Mouse (Mus musculus) right cerebral cortex, adult 18-20 months (tissue): ENCODE measurements at regions not wholly inside any gene's neighbourhood (a gene's known extent, or its start where the extent isn't known, plus 50 kb on each side); places are given as distances from the start of the nearest gene placed in this dataset.
A peak's percentile ranks its signal among the peaks of the same experiment; 100 is the strongest.
"Not testable (repeated sequence)": the region's sequence is repeated elsewhere in the genome, so short reads cannot be mapped to it uniquely, and the experiment has no call there.

ENCODE experiments used
- DNase-seq: peaks from one replicate; pipeline ENCODE4 v3.0.0; 2022; ENCODE audit warnings: mixed read lengths

- peak; percentile 50 for DNase-seq
Observed at GRCm38 (mm10) chr7:125182266-125182665, 262.2 kb upstream of the Kdm8 start.

DNA sequence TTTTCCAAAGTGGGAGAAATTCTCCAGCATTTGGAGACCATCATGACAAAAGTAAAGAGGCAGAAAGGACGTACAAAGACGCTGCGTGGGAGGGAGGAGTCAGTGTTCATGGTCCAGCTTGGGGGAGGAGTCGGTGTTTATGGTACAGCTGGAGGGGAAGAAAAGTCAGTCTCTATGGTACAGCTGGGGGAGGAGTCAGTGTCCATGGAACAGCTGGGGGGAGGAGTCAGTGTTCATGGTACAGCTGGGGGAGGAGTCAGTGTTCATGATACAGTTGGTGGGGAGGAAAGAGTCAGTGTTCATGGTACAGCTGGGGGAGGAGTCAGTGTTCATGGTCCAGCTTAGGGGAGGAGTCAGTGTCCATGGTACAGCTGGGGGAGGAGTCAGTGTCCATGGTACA lies 261.5 kb upstream of the Kdm8 start:
- not testable (repeated sequence) for DNase-seq

DNA sequence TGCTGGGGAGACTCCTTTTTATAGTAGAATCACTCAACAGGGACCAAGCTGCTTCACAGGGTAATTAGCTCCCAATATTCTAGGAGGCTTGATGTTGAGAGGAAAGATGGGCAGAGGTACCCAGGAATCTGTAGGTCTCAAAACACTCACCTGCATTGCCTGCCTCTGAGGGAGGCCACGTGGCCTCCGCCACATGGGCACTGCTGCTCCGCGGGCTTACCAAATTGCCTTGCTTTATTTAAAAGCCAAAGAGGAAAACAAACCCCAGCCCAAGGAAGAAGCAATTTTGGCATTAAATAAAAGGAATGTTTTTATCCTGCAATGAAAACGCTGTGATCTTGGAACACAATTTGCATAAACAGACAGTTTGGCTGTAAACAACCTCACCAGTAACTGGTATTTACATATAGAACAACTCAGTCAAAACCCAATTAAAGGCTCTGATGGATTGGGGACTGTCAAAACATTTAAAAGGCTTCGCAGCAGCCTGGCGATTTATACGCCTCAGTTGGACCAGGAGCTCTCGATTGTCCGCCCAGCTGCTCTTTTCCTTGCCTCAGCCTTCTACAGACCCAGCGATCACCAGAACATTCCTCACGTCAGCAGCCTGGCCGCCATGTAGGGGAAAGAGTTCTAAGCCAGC lies 259.3 kb upstream of the Kdm8 start:
- no peak for DNase-seq

DNA sequence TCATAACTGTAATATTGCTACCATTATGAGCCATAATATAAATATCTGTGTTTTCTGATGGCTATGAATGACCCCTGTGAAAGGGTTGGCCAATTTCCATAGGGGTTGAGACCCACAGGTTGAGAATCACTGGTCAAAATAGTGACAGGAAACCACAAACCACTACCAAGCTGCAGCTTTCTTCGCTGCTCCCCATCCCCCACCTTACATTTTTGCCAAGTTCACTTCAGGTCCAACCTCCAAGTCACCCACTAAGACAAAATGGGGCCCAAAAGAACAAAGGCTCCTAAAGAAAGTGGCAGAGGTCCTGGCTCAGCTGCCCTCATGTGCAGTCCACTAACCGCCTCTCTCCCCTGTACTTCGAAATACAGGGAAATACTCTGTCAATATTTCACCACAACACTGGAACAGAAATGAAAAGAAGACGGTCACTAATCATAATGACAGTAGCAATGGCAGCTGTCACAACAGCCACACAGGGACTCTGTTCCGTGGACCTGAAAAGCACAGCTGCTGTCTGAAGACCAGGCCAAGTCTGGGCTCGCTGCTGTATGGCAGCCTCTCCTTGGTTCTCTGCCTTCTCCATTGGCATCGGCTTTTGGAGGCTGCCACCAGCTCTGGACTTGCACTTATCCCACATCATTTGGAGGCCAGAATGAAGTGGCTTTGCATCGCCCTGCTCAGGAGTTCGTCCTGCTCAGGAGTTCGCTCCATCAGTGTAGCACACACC lies 257.3 kb upstream of the Kdm8 start:
- DNase-seq = no peak

DNA sequence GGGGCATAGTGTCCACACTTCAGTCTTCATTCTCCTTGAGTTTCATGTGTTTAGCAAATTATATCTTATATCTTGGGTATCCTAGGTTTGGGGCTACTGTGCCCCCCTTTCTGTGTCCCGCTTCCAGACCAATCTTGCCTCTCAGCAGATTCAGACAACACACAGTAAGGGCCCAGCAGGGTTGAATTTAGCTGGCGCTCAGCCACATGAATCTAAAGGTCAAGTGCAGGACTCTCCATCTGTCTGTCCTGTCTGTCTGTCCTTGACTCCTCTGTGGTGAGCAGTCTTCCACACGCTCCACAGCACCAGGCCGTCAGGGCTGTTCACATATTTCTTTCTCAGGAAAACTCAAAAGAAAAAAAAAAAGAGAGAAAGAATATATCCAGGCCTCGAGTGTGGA lies 255.5 kb upstream of the Kdm8 start:
- DNase-seq = no peak

GRCm38 (mm10) chr7:125190067-125190466 lies 254.4 kb upstream of the Kdm8 start:
- DNase-seq = no peak

GRCm38 (mm10) chr7:125191313-125191712 lies 253.2 kb upstream of the Kdm8 start:
- DNase-seq = no peak

DNA sequence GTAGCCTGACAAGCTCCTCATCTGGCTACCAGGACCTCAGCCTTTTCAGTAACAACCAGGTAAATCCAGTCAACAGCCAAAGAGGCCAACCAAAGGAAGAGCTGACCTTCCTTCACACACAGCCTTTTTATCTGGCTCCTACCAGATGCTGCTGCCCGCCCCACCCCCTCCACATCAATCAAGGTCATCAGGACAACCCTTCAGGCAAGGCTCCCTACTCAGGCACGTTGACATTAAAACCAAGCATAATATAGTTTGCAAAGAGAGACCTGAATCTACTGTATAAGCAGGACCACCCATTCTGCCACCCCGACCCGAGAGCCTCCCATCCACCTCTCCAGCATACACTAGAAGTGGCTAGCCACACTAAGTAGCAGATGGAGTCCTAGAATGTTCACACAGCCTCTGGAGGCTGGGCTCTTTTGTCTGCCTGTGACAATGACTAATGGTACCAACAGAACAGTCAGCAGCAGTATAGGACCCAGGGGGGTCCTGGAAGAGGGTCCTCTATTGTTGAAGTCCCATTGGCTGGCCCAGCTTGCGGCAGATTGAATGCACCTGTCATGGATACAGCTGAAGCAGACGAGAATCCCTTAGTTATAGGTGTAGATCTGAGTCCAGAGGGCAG lies 233.0 kb upstream of the Kdm8 start:
- DNase-seq = no peak

DNA sequence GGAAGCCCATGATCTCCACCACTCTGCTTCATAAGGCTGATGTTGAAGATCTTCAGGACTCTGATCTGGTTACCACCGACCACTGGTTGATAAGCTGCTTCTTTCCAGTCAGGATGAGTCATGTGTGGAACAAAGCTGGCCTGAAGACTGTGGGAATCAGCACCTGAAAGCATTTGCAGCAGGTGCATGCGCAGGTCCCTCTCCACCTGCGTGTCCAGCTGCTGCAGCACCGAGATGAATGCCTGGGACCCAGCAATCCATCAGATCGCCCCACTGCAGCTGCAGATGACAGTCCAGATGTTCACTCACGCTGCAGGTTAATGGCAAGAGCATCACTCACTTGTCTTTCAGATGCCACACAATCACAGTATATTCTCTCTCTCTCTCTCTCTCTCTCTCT lies 230.4 kb upstream of the Kdm8 start:
- DNase-seq = no peak

DNA sequence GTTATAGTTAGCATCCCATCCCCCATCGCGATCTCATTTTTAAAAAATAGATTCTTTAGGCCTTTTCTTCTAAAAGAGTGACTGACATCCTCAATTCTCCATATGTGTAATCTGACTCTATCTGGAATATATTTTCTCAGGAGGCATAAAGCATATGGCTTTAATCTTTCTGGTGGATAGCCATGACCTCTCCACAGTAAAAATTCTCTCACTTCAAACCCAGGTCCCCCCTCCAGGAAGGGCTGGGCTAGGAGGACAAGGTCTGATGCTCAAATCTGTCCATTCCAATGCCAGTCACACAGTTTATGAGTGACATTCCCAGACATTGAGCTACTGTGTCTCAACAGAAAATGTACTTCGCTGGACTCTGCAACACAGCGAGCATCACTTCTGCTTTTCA lies 226.8 kb upstream of the Kdm8 start:
- DNase-seq = no peak

GRCm38 (mm10) chr7:125222684-125223083 lies 221.8 kb upstream of the Kdm8 start:
- DNase-seq = no peak

- no peak for DNase-seq
Observed at GRCm38 (mm10) chr7:125234911-125235310, 209.6 kb upstream of the Kdm8 start.

- DNase-seq = no peak
Observed at GRCm38 (mm10) chr7:125237026-125237425, 207.4 kb upstream of the Kdm8 start.

DNA sequence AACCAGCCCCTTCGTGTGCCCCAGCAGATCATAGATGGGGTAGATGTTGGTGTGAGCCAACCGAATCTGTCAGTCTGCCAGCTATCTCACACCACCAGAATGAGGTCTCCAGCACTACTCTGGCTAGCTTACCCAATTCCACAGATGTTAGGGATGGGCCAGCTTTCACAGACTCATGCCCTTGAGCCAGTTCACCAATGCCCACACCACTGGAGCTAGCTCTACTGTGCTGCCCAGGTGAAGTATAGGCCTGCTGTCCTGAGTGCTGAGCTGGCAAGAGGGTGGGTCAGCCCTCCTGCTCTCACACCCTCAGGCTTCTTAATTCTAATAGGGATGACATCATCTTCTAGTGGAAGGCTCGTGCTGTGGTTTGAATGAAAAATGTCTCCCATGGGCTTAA lies 201.5 kb upstream of the Kdm8 start:
- no peak for DNase-seq

GRCm38 (mm10) chr7:125248386-125248785 lies 196.1 kb upstream of the Kdm8 start:
- no peak for DNase-seq

DNA sequence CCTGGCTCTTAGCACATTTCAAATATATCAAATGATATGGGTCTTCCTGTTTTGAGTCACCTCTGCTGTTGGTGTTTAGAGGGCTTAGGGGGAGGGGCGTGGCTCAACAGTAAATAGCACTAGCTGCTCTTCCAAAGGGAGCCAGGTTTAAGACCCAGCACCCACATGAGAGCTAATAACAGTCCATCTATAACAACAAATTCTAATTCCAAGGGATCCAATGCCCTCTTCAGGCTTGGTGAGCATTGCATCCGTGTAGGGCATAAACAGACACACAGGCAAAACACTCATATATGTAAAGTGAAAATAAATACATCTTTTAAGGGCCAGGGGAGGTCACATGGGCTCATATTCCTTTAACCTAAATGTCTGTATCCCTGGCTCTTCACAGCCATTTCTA lies 194.1 kb upstream of the Kdm8 start:
- no peak for DNase-seq

DNA sequence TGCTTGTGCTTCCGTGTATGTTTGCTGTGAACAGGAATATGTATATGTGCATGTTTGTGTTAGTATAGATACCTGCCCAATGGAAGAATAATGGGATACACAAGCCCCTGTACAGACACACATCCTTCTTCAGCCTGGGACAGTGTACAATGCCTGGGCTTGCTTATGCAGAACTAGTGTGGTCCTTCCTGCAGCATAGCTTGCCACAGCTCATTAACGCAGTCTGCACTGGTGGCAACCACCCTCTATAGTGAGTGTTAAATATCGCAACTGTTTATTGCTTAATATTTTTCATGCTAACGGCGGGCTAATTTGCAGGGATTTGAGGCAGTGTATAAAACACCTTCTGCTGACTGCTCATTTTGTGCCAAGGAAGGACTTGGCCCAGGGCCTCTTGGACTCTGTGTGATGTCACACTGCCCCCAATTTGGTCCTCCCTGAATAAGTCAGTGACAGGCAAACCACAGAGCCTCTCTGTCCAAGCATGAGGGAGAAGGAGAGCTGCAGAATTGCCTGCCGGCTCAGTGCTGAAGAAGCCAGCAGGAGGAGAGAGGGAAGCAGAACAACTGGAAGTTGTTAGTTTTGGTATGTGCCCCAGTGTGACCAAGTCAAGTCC lies 193.4 kb upstream of the Kdm8 start:
- DNase-seq = no peak

- no peak for DNase-seq
Observed at GRCm38 (mm10) chr7:125254302-125254701, 190.2 kb upstream of the Kdm8 start.

DNA sequence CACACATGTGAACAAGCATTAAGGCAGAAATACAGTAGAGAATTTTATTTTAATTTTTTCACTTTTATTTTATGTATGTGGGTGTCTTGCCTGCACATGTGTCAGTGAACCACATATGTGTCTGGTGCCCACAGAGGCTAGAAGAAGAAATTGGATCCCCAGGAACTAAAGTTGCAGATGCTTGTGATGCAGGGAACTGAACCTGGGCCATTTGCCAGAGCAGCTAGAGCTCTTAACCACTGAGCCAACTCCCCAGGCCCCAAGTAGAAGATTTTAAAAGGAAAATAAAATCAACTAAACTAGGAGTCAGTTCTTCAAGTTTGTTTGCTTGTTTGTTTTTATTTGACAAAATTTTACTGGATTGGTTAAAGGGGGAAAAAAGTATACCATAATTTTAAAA lies 185.5 kb upstream of the Kdm8 start:
- DNase-seq = no peak

DNA sequence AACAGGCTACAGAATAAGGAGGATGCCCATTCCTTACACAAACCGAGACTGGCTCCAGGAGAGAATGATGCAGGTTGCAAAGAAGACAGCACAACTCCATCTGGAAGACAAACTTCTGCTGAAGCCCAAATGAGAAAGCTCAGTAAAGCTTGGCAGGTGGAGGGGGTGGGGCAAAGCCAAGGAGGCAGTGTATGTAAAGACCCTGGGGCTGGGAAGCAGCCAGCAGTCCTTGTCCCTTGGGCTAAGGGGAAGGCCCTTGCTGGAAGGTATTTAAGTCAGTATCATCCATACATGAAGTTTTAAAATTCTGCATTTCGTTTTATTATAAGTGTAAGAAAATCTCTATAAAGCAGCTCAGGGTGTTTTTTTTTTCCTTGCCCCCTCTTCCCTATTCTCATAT lies 182.3 kb upstream of the Kdm8 start:
- no peak for DNase-seq

DNA sequence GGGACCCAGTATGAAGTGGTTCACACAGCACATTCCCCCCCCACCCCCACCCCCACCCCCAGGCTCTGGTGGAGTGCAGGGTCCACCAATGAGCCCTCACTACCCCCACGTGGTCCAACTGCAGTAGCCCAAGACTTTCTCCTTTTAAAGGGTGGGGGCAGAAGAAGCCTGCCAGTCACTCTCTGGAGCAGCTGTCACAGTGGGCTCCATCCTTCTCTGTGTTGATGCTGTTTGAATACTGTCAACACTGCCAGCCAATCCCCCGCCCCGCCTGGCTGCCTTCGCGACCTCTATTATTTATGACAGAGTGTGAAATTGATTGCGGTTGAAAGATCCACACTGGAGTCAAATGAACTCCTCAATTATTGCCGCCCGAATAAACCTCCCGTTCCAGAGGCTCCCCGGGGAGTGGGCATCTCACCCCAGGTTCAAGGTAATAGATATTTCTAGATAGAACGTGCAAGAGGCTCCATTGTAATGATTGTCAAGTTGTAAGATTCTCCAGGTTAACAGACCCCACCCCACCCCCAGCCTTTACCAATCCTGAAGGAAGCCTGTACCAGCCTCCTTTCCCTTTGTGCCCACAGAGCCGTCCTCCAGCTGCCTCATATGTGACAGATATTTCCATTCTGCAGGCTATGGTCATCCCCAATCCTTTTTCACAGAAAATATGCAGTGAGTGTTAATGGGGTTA lies 181.7 kb upstream of the Kdm8 start:
- no peak for DNase-seq

- no peak for DNase-seq
Observed at GRCm38 (mm10) chr7:125263756-125264155, 180.7 kb upstream of the Kdm8 start.

DNA sequence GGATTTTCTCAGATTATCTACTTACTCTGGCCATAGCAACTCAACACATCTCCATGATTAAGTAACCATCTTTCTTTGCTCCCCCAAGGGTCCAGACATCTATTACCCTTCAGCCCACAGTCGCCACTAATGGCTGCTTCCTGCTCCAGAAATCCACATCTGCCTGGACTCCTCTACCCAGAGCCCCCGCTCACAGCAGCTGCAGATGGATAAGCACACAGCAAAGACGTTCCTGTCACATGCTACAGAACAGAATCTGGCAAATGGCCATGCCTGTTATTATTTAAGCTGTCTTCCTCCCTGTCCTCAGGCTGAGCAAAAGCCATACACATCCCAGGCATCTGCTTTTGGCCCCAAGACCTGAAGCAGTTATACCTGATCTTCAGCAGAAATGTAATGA lies 173.8 kb upstream of the Kdm8 start:
- no peak for DNase-seq
